Mouse (Mus musculus): ENCODE results near the gene Rragd. TPM values are rescaled to one million over a fixed set of nuclear protein-coding genes. Genes with fewer than 3 reads are reported as not detected.

The Rragd gene
- polyA plus RNA-seq, 1 experiment, result 9.7 TPM

DNA sequence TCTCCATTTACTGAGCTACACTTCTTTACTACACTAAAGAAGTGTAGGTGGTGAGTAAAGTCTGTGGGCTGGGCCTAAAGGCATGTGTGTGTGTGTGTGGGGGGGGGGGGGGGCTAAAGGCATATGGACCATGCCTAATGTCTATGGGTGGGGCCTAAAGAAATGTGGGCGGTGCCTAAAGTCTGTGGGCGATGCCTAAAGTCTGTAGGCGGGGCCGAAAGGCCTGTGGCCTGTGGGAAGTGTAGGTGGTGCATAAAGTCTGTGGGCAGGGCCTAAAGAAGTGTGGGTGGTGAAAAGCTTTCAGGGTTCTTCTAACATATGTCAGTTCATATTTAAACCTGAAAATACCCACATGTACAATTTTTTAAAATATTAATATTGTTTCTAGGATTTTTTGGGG is 5.5 kb upstream of the Rragd start:
- H3K27ac ChIP-seq (ENCODE audit: control insufficient read depth, insufficient read depth, low read length), result no peak overlapping the region
- no peak overlapping the region for H3K4me3 ChIP-seq (ENCODE audit: control insufficient read depth, insufficient read depth, low read length)
- WGBS, result 92% methylated on average over 4 of the region's 4 CpGs
- no peaks in the 10 kb centered on the region for H3K36me3 ChIP-seq (ENCODE audit: control insufficient read depth, insufficient read depth, low read length)
- H3K4me1 ChIP-seq (replicated peaks; ENCODE audit: control insufficient read depth, insufficient read depth, low read length), result peaks cover 9% of the 10 kb centered on the region
- H3K27me3 ChIP-seq (ENCODE audit: control insufficient read depth, insufficient read depth, low read length), result no peaks in the 10 kb centered on the region
- TF ChIP-seq CTCF (IDR thresholded peaks at IDR 0.05; ENCODE audit: borderline replicate concordance, control insufficient read depth, extremely low read depth, insufficient read depth, low read length, poor library complexity), result no peak
- TF ChIP-seq POLR2A (IDR thresholded peaks at IDR 0.05; ENCODE audit: control insufficient read depth, extremely low read depth, insufficient read depth, low read length, poor library complexity), result no peak
- DNase-seq, result no peak

- no peak overlapping the region for H3K27ac ChIP-seq (ENCODE audit: control insufficient read depth, insufficient read depth, low read length)
- 97% methylated on average over 3 of the region's 3 CpGs for WGBS
- H3K4me1 ChIP-seq (replicated peaks; ENCODE audit: control insufficient read depth, insufficient read depth, low read length), result peaks cover 17% of the 10 kb centered on the region
- TF ChIP-seq CTCF (IDR thresholded peaks at IDR 0.05; ENCODE audit: borderline replicate concordance, control insufficient read depth, extremely low read depth, insufficient read depth, low read length, poor library complexity) (no peak), POLR2A (IDR thresholded peaks at IDR 0.05; ENCODE audit: control insufficient read depth, extremely low read depth, insufficient read depth, low read length, poor library complexity) (no peak)
- no peak overlapping the region for H3K4me3 ChIP-seq (ENCODE audit: control insufficient read depth, insufficient read depth, low read length)
- DNase-seq, result no peak
- no peaks in the 10 kb centered on the region for H3K27me3 ChIP-seq (ENCODE audit: control insufficient read depth, insufficient read depth, low read length)
- no peaks in the 10 kb centered on the region for H3K36me3 ChIP-seq (ENCODE audit: control insufficient read depth, insufficient read depth, low read length)
Observed at GRCm38 (mm10) chr4:32980061-32980460, 2.8 kb upstream of the Rragd start.

DNA sequence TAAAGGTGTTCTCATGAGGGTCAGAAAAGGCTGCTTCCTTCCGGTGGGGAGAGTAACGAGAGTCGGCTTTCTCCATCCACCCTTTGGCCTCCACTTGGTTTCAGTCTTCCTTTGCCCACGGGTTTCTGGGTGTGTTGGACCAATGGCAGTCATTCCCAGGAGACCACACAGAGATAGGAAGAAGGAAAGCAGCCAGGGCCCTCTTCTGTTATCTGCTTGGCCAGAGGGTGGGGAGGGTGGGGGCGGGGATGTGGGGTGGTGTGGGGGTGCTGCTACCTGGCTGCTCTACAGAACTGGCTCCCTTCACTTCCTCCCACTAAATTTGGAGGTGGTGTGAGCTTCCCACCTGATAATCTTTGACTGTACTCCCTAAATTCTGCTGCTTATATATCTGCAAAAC is 1.2 kb upstream of the Rragd start:
- 39% methylated on average over 5 of the region's 5 CpGs for WGBS
- DNase-seq, result no peak
- TF ChIP-seq CTCF (IDR thresholded peaks at IDR 0.05; ENCODE audit: borderline replicate concordance, control insufficient read depth, extremely low read depth, insufficient read depth, low read length, poor library complexity), result no peak
- no peak for TF ChIP-seq POLR2A (IDR thresholded peaks at IDR 0.05; ENCODE audit: control insufficient read depth, extremely low read depth, insufficient read depth, low read length, poor library complexity)
- no peak overlapping the region for H3K4me3 ChIP-seq (ENCODE audit: control insufficient read depth, insufficient read depth, low read length)
- peaks cover 21% of the 10 kb centered on the region for H3K4me1 ChIP-seq (replicated peaks; ENCODE audit: control insufficient read depth, insufficient read depth, low read length)
- no peaks in the 10 kb centered on the region for H3K36me3 ChIP-seq (ENCODE audit: control insufficient read depth, insufficient read depth, low read length)
- H3K27me3 ChIP-seq (ENCODE audit: control insufficient read depth, insufficient read depth, low read length), result no peaks in the 10 kb centered on the region
- no peak overlapping the region for H3K27ac ChIP-seq (ENCODE audit: control insufficient read depth, insufficient read depth, low read length)

DNA sequence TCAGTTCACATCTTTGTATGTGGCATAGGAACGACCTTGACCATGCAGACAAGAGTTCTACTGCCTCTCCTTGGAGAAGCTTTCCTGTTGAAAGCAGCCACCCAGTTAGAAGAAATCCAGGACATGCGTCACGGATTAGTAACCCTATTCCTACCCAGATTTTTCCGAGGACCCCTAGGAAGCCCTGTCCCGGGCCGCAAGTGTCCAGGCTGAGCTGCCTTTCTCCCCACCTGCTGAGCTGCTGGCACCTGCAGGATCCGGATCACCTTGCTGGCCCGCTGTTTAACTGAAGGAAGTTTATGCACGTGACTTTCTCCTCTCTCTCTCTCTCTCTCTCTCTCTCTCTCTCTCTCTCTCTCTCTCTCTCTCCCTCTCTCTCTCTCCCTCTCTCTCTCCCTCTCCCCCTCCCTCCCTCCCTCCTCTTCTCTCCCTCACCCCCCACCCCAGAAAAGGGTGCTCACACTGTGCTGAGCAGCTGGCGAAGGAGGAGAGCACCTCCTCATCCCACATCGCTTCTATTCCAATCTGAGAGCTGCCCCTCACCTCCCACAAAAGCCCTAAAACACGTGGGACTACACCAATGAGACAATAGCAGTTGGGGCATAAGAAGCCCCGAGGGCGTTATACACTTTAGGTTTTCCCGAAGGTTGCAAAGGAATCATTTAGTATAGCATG is 659 bp upstream of the Rragd start:
- 17% methylated on average over 15 of the region's 15 CpGs for WGBS

GRCm38 (mm10) chr4:32983176-32984155 is 629 bp downstream of the Rragd start:
- Histone ChIP-seq H3K27me3 (ENCODE audit: control insufficient read depth, insufficient read depth, low read length) (no peaks in the 10 kb centered on the region), H3K4me1 (replicated peaks; ENCODE audit: control insufficient read depth, insufficient read depth, low read length) (peaks cover 21% of the 10 kb centered on the region), H3K4me3 (ENCODE audit: control insufficient read depth, insufficient read depth, low read length) (peak overlapping the region; percentile 86), H3K27ac (ENCODE audit: control insufficient read depth, insufficient read depth, low read length) (peak overlapping the region; percentile 70), H3K36me3 (ENCODE audit: control insufficient read depth, insufficient read depth, low read length) (no peaks in the 10 kb centered on the region)
- WGBS, result under 1% methylated on average over 92 of the region's 94 CpGs
- no peak; the same call in 1 of the 2 replicates for TF ChIP-seq POLR2A (IDR thresholded peaks at IDR 0.05; ENCODE audit: control insufficient read depth, extremely low read depth, insufficient read depth, low read length, poor library complexity)
- 0 out of 2 replicates have a peak, but pooled peaks have one; percentile 39 for TF ChIP-seq CTCF (IDR thresholded peaks at IDR 0.05; ENCODE audit: borderline replicate concordance, control insufficient read depth, extremely low read depth, insufficient read depth, low read length, poor library complexity)
- peak; percentile 86 for DNase-seq

More for the DNA sequence above, 659 bp upstream of the Rragd start:
- H3K36me3 ChIP-seq (ENCODE audit: control insufficient read depth, insufficient read depth, low read length), result no peaks in the 10 kb centered on the region
- peaks cover 21% of the 10 kb centered on the region for H3K4me1 ChIP-seq (replicated peaks; ENCODE audit: control insufficient read depth, insufficient read depth, low read length)
- H3K27ac ChIP-seq (ENCODE audit: control insufficient read depth, insufficient read depth, low read length), result peak overlapping the region; percentile 42; the same call in 1 of the 2 replicates
- H3K27me3 ChIP-seq (ENCODE audit: control insufficient read depth, insufficient read depth, low read length), result no peaks in the 10 kb centered on the region
- peak; percentile 35 for DNase-seq
- TF ChIP-seq POLR2A (IDR thresholded peaks at IDR 0.05; ENCODE audit: control insufficient read depth, extremely low read depth, insufficient read depth, low read length, poor library complexity), result no peak
- H3K4me3 ChIP-seq (ENCODE audit: control insufficient read depth, insufficient read depth, low read length), result no peak overlapping the region

GRCm38 (mm10) chr4:32984242-32984641 is 1.4 kb downstream of the Rragd start:
- no peak for TF ChIP-seq POLR2A (IDR thresholded peaks at IDR 0.05; ENCODE audit: control insufficient read depth, extremely low read depth, insufficient read depth, low read length, poor library complexity)
- no peak for TF ChIP-seq CTCF (IDR thresholded peaks at IDR 0.05; ENCODE audit: borderline replicate concordance, control insufficient read depth, extremely low read depth, insufficient read depth, low read length, poor library complexity)
- Histone ChIP-seq H3K27ac (ENCODE audit: control insufficient read depth, insufficient read depth, low read length) (peak overlapping the region; percentile 35), H3K36me3 (ENCODE audit: control insufficient read depth, insufficient read depth, low read length) (no peaks in the 10 kb centered on the region), H3K4me1 (replicated peaks; ENCODE audit: control insufficient read depth, insufficient read depth, low read length) (peaks cover 21% of the 10 kb centered on the region), H3K27me3 (ENCODE audit: control insufficient read depth, insufficient read depth, low read length) (no peaks in the 10 kb centered on the region), H3K4me3 (ENCODE audit: control insufficient read depth, insufficient read depth, low read length) (0 out of 2 replicates have a peak overlapping the region, but pooled peaks have one; percentile 5)
- WGBS, result 5% methylated on average over 13 of the region's 13 CpGs
- DNase-seq, result peak; percentile 19

Measured in thymus, adult 2 months (tissue).